Mouse (Mus musculus): ENCODE measurements around the gene Podn. TPM values are rescaled to one million over a fixed set of nuclear protein-coding genes. Genes with fewer than 3 reads are reported as not detected.

Gene Podn
- polyA plus RNA-seq, 1 experiment, result 0.02 TPM

- H3ac ChIP-seq (ENCODE audit: control insufficient read depth, insufficient read length, low read depth), result no peak overlapping the region
- no peaks in the 10 kb centered on the region for H3K27me3 ChIP-seq (ENCODE audit: control insufficient read depth, insufficient read depth, insufficient read length)
- no peaks in the 10 kb centered on the region for H3K36me3 ChIP-seq (ENCODE audit: control insufficient read depth, insufficient read depth)
- TF ChIP-seq CEBPB (IDR thresholded peaks at IDR 0.05; ENCODE audit: low read depth) (no peak), MYOG (IDR thresholded peaks at IDR 0.05; ENCODE audit: control insufficient read depth, extremely low read depth, insufficient read length) (no peak), MYOD1 (IDR thresholded peaks at IDR 0.05; ENCODE audit: control insufficient read depth, insufficient read length, low read depth) (no peak), FOSL1 (IDR thresholded peaks at IDR 0.05; ENCODE audit: insufficient read depth, low read length, poor library complexity, severe bottlenecking) (no peak), CTCF (IDR thresholded peaks at IDR 0.05; ENCODE audit: control insufficient read depth, insufficient read depth, insufficient read length) (no peak)
- H3K4me3 ChIP-seq (ENCODE audit: insufficient read depth, poor library complexity, severe bottlenecking), result no peak overlapping the region
- no peaks in the 10 kb centered on the region for H3K79me3 ChIP-seq (ENCODE audit: low read depth)
- H3K79me2 ChIP-seq (ENCODE audit: control insufficient read depth, insufficient read depth), result no peaks in the 10 kb centered on the region
These were observed 97.5 kb downstream of the Podn start for GRCm38 (mm10) chr4:107998641-107999332.

GRCm38 (mm10) chr4:107996418-107996986, 99.7 kb downstream of the Podn start:
- Histone ChIP-seq H3K79me3 (ENCODE audit: low read depth) (no peaks in the 10 kb centered on the region), H3K79me2 (ENCODE audit: control insufficient read depth, insufficient read depth) (no peaks in the 10 kb centered on the region), H3K4me3 (ENCODE audit: insufficient read depth, poor library complexity, severe bottlenecking) (no peak overlapping the region), H3K36me3 (ENCODE audit: control insufficient read depth, insufficient read depth) (no peaks in the 10 kb centered on the region), H3ac (ENCODE audit: control insufficient read depth, insufficient read length, low read depth) (no peak overlapping the region), H3K27me3 (ENCODE audit: control insufficient read depth, insufficient read depth, insufficient read length) (peaks cover 13% of the 10 kb centered on the region)
- TF ChIP-seq CEBPB (IDR thresholded peaks at IDR 0.05; ENCODE audit: low read depth) (no peak), FOSL1 (IDR thresholded peaks at IDR 0.05; ENCODE audit: insufficient read depth, low read length, poor library complexity, severe bottlenecking) (no peak), CTCF (IDR thresholded peaks at IDR 0.05; ENCODE audit: control insufficient read depth, insufficient read depth, insufficient read length) (no peak), MYOG (IDR thresholded peaks at IDR 0.05; ENCODE audit: control insufficient read depth, extremely low read depth, insufficient read length) (no peak), MAX (IDR thresholded peaks at IDR 0.05) (no peak), USF1 (IDR thresholded peaks at IDR 0.05; ENCODE audit: low read depth) (no peak), MYOD1 (IDR thresholded peaks at IDR 0.05; ENCODE audit: control insufficient read depth, insufficient read length, low read depth) (no peak)

- Histone ChIP-seq H3K36me3 (ENCODE audit: control insufficient read depth, insufficient read depth) (no peaks in the 10 kb centered on the region), H3K79me2 (ENCODE audit: control insufficient read depth, insufficient read depth) (no peaks in the 10 kb centered on the region), H3K27me3 (ENCODE audit: control insufficient read depth, insufficient read depth, insufficient read length) (peaks cover 17% of the 10 kb centered on the region), H3K79me3 (ENCODE audit: low read depth) (no peaks in the 10 kb centered on the region), H3K4me3 (ENCODE audit: insufficient read depth, poor library complexity, severe bottlenecking) (no peak overlapping the region), H3ac (ENCODE audit: control insufficient read depth, insufficient read length, low read depth) (no peak overlapping the region)
- TF ChIP-seq MYOG (IDR thresholded peaks at IDR 0.05; ENCODE audit: control insufficient read depth, extremely low read depth, insufficient read length), result no peak
- no peak for TF ChIP-seq CEBPB (IDR thresholded peaks at IDR 0.05; ENCODE audit: low read depth)
- no peak for TF ChIP-seq MYOD1 (IDR thresholded peaks at IDR 0.05; ENCODE audit: control insufficient read depth, insufficient read length, low read depth)
- TF ChIP-seq MAX (IDR thresholded peaks at IDR 0.05), result no peak
- no peak for TF ChIP-seq FOSL1 (IDR thresholded peaks at IDR 0.05; ENCODE audit: insufficient read depth, low read length, poor library complexity, severe bottlenecking)
- TF ChIP-seq CTCF (IDR thresholded peaks at IDR 0.05; ENCODE audit: control insufficient read depth, insufficient read depth, insufficient read length), result no peak
- no peak for TF ChIP-seq USF1 (IDR thresholded peaks at IDR 0.05; ENCODE audit: low read depth)
These were observed 100.5 kb downstream of the Podn start for GRCm38 (mm10) chr4:107995727-107996126.

- TF ChIP-seq MAX (IDR thresholded peaks at IDR 0.05) (no peak), MYOG (IDR thresholded peaks at IDR 0.05; ENCODE audit: control insufficient read depth, extremely low read depth, insufficient read length) (no peak), FOSL1 (IDR thresholded peaks at IDR 0.05; ENCODE audit: insufficient read depth, low read length, poor library complexity, severe bottlenecking) (no peak), MYOD1 (IDR thresholded peaks at IDR 0.05; ENCODE audit: control insufficient read depth, insufficient read length, low read depth) (no peak), USF1 (IDR thresholded peaks at IDR 0.05; ENCODE audit: low read depth) (no peak), CEBPB (IDR thresholded peaks at IDR 0.05; ENCODE audit: low read depth) (no peak), CTCF (IDR thresholded peaks at IDR 0.05; ENCODE audit: control insufficient read depth, insufficient read depth, insufficient read length) (no peak)
- H3K79me2 ChIP-seq (ENCODE audit: control insufficient read depth, insufficient read depth), result no peaks in the 10 kb centered on the region
- no peaks in the 10 kb centered on the region for H3K79me3 ChIP-seq (ENCODE audit: low read depth)
- H3K36me3 ChIP-seq (ENCODE audit: control insufficient read depth, insufficient read depth), result no peaks in the 10 kb centered on the region
- H3K4me3 ChIP-seq (ENCODE audit: insufficient read depth, poor library complexity, severe bottlenecking), result no peak overlapping the region
- peaks cover 18% of the 10 kb centered on the region for H3K27me3 ChIP-seq (ENCODE audit: control insufficient read depth, insufficient read depth, insufficient read length)
- no peak overlapping the region for H3ac ChIP-seq (ENCODE audit: control insufficient read depth, insufficient read length, low read depth)
These were observed 101.2 kb downstream of the Podn start for GRCm38 (mm10) chr4:107995011-107995410.

GRCm38 (mm10) chr4:107991879-107992278, 104.4 kb downstream of the Podn start:
- Histone ChIP-seq H3K4me3 (ENCODE audit: insufficient read depth, poor library complexity, severe bottlenecking) (no peak overlapping the region), H3K79me3 (ENCODE audit: low read depth) (no peaks in the 10 kb centered on the region), H3K27me3 (ENCODE audit: control insufficient read depth, insufficient read depth, insufficient read length) (peaks cover 18% of the 10 kb centered on the region), H3ac (ENCODE audit: control insufficient read depth, insufficient read length, low read depth) (no peak overlapping the region), H3K36me3 (ENCODE audit: control insufficient read depth, insufficient read depth) (no peaks in the 10 kb centered on the region), H3K79me2 (ENCODE audit: control insufficient read depth, insufficient read depth) (no peaks in the 10 kb centered on the region)
- TF ChIP-seq USF1 (IDR thresholded peaks at IDR 0.05; ENCODE audit: low read depth) (no peak), FOSL1 (IDR thresholded peaks at IDR 0.05; ENCODE audit: insufficient read depth, low read length, poor library complexity, severe bottlenecking) (no peak), MAX (IDR thresholded peaks at IDR 0.05) (no peak), CEBPB (IDR thresholded peaks at IDR 0.05; ENCODE audit: low read depth) (no peak), CTCF (IDR thresholded peaks at IDR 0.05; ENCODE audit: control insufficient read depth, insufficient read depth, insufficient read length) (no peak), MYOG (IDR thresholded peaks at IDR 0.05; ENCODE audit: control insufficient read depth, extremely low read depth, insufficient read length) (no peak), MYOD1 (IDR thresholded peaks at IDR 0.05; ENCODE audit: control insufficient read depth, insufficient read length, low read depth) (no peak)
